Mouse (Mus musculus): ENCODE measurements around the gene Lrrc1. TPM values are rescaled to one million over a fixed set of nuclear protein-coding genes. Genes with fewer than 3 reads are reported as not detected.
A peak's percentile ranks its signal among the peaks of the same experiment; 100 is the strongest.
"Not testable (repeated sequence)": the region's sequence is repeated elsewhere in the genome, so short reads cannot be mapped to it uniquely, and the experiment has no call there.

Lrrc1 gene
- 1 to 10 TPM; 5.5 to 5.8 TPM for total RNA-seq (2021)
- long read RNA-seq, experiment 1, full-length matches to known transcripts, result 5 of 7 reads
- long read RNA-seq, experiment 1, partial matches to known transcripts, result 0 of 7 reads
- long read RNA-seq, experiment 1, other reads (novel, unspliced or antisense), result 2 of 7 reads
- long read RNA-seq, experiment 2, partial matches to known transcripts, result 0 of 3 reads
- long read RNA-seq, experiment 2, other reads (novel, unspliced or antisense), result 0 of 3 reads

DNA sequence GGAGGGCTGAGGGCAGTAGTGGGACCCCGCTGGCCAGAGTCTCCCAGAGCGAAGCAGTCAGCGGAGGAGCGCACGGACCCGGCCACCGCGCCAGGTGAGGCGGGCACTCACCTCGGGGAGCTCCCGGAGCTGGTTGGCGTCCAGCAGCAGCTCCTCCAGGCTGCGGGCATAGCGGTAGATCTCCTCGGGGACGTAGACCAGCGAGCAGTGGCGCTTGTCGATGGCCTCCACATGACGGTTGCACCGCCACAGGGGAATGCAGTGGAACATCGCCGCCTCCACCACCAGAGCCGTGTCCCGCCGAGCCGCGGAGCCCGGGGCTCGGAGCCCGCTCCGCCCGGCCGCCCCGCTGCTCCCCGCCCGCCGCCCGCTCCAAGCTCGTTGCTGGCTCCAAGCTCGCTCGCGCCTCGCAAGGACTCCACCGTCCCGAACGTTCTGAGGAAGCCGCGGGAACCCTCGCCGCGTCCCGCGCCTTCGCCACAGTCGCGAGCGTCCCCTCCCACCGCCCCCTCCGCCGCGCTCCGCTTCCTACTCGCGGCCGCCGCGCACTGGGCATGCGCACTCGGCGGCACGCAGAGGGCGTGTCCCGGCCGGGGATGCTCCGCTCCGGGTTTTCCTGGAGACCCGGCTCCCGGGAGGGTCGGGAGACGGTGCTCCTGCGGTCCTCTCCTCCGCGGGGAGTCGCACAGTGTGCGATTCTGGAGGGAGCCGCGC, at the start of gene Lrrc1:
TSS of gene Lrrc1 (minus strand) at position 517 of the 714 bp plus-strand sequence.
- intact Hi-C loops (cut with DNase I), result no loop called here

DNA sequence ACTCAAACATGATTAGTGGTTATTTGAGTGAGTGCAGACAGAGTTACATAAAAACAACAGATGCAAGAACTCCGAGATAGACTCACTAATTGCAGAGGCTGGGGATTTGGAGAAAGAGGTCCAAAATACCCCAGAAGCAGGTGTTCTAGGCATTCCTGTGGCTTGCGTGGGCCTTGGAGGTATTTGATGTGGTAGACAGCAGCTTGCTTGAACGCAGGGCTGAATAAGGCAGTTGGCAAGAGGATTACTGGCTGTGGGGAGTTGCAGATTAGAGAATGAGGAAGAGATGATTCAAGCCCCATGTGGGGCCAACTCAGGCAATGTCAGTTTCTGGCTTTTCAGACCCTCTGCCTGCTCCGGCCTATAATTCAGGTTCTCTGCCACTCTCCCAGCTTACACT, 47.8 kb upstream of the Lrrc1 start:
- intact Hi-C loops (cut with DNase I), result no loop called here
- no peak for DNase-seq (ENCODE audit: low spot score in 2 of 2)

More for the DNA sequence above, at the start of gene Lrrc1:
- DNase-seq (ENCODE audit: low spot score in 2 of 2), result peak; percentile 74 to 85

- DNase-seq (ENCODE audit: low spot score in 2 of 2), result no peak
- intact Hi-C loops (cut with DNase I), result no loop called here
These were observed 44.8 kb upstream of the Lrrc1 start for GRCm38 (mm10) chr9:77589496-77589895.

DNA sequence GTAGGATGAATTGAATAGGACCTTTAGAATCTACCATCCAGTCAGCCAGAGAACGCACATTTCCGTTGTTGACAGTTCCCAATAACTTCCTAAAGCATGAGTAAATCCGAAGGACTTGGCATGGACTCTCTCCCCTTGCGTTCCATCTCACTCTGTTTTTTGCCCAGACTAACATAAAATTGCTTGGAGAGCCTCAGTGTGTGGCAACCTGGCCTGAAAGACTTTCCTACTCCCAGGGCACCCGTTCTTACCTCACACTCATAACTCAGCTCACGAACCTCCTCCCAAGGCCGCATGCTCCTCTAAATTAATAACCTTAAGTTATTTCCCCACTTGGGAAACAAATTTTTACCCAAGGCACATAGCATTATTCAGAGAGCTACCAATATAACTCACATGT, 42.9 kb upstream of the Lrrc1 start:
- intact Hi-C loops (cut with DNase I), result no loop called here
- DNase-seq (ENCODE audit: low spot score in 2 of 2), result no peak

- intact Hi-C loops (cut with DNase I), result no loop called here
These were observed 42.3 kb upstream of the Lrrc1 start for GRCm38 (mm10) chr9:77586806-77587591.

DNA sequence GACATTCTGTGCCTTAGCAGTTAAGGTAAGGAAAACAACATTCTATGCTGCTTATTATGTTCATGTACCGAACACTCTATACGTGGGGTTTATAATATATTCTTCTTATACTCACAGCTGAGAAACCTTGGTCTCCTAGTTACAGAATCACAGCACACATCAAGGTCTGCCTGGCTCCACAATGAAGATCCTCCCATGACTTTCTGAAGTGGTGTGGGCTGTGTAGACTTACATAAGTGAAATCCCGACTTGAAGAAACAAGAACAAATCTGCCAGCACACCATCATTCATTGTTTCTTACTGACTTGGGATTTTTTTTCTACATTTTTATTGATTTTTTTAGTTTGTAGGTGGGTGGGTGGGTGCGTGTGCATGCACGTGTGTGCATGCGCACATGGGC, 40.1 kb upstream of the Lrrc1 start:
- intact Hi-C loops (cut with DNase I), result no loop called here
- peak in 1 of 2 experiments; percentile 48 for DNase-seq (ENCODE audit: low spot score in 2 of 2)

More at GRCm38 (mm10) chr9:77586806-77587591, 42.3 kb upstream of the Lrrc1 start:
- DNase-seq (ENCODE audit: low spot score in 2 of 2), result no peak

DNA sequence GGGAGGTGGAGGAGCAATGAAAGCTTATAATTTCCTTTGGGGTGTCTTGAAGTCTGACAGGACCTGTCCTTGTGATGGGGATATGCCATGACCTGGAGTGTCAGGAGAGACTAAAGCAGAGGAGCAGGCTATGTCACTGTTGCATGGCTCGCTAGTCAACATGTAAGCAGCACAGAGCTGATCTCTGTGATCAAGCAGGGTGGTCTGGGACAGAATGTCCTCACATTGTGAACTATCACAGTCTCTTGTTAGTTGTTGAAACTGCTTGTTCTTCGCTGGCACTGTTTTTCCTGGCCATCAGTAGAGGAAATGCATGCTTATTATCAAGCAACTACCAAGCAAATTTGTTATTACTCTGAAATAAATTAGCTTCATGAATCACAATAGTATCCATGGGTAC, 38.6 kb upstream of the Lrrc1 start:
- DNase-seq (ENCODE audit: low spot score in 2 of 2), result no peak
- intact Hi-C loops (cut with DNase I), result no loop called here

DNA sequence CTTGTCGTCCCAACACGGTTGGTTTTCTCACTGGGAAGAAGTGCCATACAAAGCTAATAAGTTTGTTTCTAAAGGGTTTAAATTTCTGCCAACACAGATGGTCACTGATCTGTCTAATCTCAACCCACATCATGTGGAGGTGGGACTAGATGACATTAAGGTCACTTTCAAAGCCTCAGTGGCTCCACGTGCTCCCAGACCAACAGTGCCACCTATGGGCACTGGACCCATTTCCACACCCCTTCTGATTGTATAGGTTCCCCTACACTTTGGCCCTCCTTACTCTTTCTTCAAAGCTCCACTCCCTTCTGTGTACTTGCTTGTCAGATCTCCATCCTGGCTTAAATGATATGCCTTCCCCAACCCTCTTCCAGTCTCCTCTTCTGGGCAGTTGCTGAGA, 35.2 kb upstream of the Lrrc1 start:
- intact Hi-C loops (cut with DNase I), result no loop called here
- no peak for DNase-seq (ENCODE audit: low spot score in 2 of 2)

DNA sequence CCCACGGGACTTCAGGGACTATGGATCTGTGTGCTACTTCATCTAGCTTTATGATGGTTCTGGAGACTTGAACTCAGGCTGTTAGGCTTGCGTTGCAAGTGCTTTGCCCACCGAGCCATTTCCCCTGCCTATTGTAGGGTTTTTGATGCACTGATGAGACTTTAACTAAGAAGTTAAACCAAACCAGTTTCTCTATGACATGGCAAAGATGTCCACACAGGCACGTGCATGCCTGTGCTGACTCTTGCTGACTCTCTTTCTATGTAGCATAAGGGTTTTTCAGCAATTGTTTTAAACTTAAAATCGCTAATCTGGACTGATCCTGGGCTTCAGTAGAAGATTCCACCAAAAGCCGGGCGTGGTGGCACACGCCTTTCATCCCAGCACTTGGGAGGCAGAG, 33.3 kb upstream of the Lrrc1 start:
- intact Hi-C loops (cut with DNase I), result no loop called here
- DNase-seq (ENCODE audit: low spot score in 2 of 2), result no peak

GRCm38 (mm10) chr9:77577409-77577808, 32.7 kb upstream of the Lrrc1 start:
- intact Hi-C loops (cut with DNase I), result no loop called here
- no peak for DNase-seq (ENCODE audit: low spot score in 2 of 2)

- intact Hi-C loops (cut with DNase I), result no loop called here
- DNase-seq (ENCODE audit: low spot score in 2 of 2), result no peak
These were observed 31.6 kb upstream of the Lrrc1 start for GRCm38 (mm10) chr9:77576320-77576719.

DNA sequence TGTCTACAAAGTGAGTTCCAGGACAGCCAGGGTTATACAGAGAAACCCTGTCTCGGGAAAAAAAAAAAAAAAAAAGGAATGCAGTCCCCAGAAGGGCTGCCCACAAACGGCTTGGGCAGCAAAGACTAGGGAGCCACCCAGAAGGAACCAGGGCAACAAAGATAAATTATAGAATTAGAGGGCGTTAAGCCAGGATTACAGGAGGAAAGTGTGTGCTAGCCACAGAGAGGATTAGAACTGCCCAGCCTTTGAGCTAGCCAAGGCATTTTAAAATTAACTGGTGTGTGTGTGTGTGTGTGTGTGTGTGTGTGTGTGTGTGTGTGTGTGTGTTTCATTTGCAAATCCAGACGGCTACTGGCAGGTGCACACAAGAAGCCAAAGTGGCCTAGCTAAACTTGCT, 30.3 kb upstream of the Lrrc1 start:
- DNase-seq (ENCODE audit: low spot score in 2 of 2); intact Hi-C loops (cut with DNase I): not testable (repeated sequence)

GRCm38 (mm10) chr9:77571851-77572250, 27.2 kb upstream of the Lrrc1 start:
- intact Hi-C loops (cut with DNase I), result no loop called here
- no peak for DNase-seq (ENCODE audit: low spot score in 2 of 2)

DNA sequence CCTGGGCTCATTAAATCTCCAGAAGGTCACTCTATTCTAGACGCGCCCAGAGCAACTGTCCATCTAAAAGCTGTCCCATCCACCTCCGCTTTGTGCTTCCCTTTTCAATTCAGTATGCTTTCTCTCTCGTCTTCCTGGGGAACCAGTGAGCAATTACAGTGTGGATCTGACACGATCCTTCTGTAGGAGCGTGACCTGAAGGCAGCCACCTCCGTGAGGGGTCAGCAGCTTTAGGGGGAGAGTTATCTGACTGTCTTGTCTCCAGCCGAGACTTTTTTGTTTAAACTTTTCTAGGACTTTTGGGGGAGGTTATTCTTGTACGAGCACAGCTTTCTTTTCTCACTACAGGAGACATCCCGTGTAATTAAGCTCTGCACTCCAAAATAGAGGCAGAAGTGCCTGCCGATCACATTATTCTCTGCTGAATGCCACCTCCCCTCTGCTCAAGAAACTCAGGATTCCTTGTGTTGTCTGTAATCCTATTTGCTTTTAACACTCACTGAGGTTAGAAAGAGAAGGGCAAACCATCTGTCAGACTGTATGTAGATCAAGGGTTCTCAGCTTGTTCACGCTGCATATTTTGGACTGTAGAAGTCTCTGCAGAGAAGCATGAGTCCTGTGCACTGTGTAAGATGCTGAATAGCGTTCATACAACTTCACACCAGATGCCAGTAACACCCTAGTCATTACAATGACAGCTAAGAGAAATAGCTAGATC, 24.3 kb upstream of the Lrrc1 start:
- intact Hi-C loops (cut with DNase I), result no loop called here
- no peak for DNase-seq (ENCODE audit: low spot score in 2 of 2)

DNA sequence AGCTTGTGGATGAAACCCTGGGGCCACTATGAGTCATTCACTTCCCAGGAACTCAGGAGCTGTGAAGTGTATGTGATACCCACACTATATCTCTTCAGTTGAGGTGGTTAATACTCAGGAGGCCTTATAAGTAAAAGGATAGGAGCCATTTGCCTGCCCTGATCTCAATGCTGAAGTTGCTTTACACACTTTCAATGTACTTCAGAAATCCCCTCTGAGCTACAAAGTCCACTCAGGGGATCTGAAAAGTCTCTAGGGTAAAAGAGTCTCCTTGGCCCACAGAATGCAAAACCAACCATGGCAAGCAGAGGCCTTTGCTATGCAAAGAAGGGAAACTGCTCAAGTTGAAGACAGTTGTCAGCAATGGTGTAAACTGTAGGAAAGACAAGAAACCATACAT, 17.2 kb upstream of the Lrrc1 start:
- intact Hi-C loops (cut with DNase I), result no loop called here
- no peak for DNase-seq (ENCODE audit: low spot score in 2 of 2)

- no peak for DNase-seq (ENCODE audit: low spot score in 2 of 2)
- intact Hi-C loops (cut with DNase I), result no loop called here
These were observed 13.3 kb upstream of the Lrrc1 start for GRCm38 (mm10) chr9:77557963-77558362.

DNA sequence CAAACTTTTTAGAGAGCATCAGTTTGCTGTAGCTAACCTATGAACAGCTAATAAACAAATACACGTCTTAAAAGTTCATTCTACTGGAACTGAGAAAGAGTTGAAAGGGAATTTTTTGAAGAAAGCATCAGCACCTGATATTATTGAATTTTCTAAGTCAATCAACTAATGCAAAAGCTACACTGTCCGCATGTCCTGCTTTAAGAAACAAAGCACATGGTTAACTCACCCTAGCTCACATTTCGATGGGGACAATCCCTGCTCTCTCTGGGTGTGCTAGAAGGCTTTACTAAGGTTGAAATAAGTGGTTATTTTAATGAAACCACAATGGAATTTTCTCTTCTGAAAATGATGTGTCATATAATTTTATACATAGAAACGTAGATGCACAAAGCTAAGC, 12.5 kb upstream of the Lrrc1 start:
- intact Hi-C loops (cut with DNase I), result no loop called here
- no peak for DNase-seq (ENCODE audit: low spot score in 2 of 2)

DNA sequence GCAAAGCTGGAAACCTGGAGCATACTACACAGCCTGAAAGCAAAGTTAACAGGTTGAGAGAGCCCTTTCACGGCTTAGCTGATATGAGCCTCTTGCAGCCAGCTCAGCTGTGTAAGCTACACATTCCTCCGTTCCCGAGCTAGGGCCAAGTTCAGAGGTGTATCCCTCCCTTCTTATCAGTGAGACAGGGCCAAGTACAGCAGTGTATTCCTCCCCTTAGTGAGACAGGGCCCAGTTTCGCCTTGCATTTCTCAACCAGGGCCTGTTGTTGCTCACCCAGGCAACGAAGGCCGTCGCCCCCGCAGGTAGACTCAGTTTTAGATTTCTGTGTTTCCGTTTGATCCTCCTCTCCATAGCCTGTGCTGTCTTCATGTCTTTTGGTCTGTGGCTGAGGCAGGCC, 11.8 kb upstream of the Lrrc1 start:
- intact Hi-C loops (cut with DNase I), result no loop called here
- no peak for DNase-seq (ENCODE audit: low spot score in 2 of 2)

GRCm38 (mm10) chr9:77553465-77553864, 8.8 kb upstream of the Lrrc1 start:
- no peak for DNase-seq (ENCODE audit: low spot score in 2 of 2)
- intact Hi-C loops (cut with DNase I), result no loop called here

DNA sequence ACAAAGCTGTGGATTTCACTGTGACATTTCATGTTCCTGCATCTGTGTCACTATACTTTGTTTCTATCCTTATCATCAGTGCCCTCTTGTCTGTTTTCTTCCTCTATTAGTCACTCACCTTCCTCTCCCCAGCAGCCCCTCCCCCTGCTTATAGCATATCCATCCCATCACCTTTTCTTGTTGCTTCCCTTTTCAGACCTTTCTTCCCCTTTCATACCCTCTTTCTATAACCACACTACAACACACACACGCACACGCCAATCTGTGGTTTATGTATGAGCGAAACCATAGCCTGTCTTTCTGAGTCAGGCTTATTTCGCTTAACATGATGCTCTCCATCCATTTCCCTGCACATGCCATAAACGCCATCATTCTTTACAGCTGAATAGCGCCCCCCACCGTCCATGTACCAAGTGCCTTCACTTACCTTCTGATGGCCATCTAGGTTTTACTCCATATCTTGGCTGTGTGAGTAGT, 6.4 kb upstream of the Lrrc1 start:
- no peak for DNase-seq (ENCODE audit: low spot score in 2 of 2)
- intact Hi-C loops (cut with DNase I), result no loop called here
